Mouse (Mus musculus): Measurements from ENCODE around the gene Ifnk.

The Ifnk gene

DNA sequence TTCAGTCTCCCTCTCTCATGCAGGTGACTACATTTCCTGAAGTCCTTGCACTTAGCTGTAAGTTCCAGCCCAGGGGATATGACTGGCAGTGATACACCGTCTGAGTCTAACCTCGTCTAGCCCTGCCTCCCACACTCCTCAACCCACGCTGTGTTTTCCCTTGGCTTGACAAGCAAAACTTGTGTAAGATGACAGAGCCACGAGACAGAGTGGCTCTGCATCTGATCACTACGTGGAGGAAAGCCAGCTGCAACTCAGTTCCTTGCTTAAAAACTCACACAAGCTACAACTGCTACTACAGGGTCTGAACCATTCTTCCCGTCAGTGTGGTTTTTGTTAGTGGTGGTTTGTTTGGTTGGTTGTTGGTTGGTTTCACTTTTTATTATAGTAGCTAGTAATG is 11.5 kb upstream of the Ifnk start:
- DNase-seq (ENCODE audit: low spot score) = no peak

DNA sequence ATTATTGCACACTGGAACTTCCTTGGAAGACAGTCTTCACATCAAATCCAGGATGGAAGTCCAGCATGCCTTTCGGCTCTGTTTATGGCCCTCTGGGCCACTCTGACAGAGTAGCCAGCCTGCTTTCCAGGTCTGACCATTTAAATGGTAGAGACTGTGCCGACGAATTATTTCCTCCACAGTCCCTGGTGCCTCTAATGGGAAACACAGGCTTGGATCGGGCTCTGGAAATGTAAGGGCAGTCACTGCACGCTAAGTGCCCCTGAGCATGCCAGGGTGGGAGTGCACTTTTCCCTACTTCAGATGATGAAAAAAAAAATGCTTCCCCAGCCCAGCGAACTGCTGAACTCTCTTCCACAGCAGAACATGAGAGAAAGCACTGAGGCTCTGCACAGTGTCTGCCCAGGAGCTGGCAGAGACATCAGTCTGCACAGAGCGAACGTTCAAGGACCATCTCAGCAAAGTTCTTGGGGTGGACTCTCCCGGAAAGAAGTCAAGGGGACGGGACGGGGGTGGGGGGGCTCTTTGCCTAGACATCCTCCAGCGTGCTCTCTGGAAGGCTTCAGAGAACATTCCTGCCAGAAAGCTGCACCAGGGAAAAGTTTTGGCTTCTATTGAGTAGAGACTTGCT is 8.3 kb upstream of the Ifnk start:
- no peak for DNase-seq (ENCODE audit: low spot score)

DNA sequence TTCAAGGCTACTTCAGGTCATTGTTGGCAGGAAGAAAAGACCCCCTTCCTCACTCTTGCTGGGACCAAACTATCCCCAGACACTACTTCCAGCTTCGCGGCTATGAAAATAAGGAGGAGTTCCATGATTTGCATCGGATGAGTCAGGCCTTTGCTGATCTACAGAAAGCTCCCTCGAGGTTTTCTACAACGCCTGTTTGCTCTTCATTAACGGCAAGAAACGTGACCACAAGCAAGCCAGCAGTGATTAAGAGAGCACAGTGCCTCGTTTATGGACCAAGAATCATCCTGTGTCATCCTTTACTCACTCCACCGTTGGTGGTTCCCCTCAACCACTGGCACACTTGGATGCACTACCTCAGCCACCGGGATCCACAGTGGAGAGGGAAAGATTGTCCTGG is 6.1 kb upstream of the Ifnk start:
- DNase-seq (ENCODE audit: low spot score) = no peak

DNA sequence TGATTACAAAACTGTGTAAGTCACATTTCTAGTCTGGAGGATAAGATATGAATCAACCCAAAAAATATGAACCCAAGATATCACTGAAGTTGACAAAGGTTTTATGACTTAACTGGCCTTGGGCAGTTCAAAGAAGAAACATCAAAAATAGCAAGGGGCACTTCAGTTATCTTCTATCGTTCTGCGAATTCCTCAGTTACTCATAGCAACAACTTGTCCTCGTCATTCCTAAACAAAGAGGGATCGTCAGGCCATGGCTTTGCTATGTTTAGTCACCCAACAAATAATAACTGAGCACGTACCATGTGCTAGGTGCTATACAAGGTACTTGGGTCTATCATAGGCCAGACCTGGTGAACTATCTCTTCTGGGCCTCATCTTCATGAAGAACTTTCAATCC is 5.3 kb upstream of the Ifnk start:
- no peak for DNase-seq (ENCODE audit: low spot score)

DNA sequence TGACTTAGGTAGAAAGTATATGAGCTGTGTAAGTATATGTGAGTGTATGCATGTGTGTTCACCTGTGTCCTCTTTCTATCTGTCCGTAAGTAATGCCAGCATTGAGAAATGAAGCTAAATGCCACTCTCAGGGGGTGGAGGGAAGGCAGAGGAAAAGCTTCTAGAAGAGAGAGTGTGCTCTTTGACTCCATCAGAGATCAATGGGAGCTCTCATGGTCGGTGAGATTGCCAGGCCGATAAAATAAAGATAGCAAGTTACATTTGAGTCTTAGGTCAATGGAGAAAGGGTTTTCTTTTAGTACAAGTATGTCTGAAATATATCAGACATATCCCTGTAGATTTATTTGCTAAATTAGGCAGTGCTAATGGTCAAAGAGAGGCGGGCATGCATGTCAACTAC is 3.5 kb upstream of the Ifnk start:
- DNase-seq (ENCODE audit: low spot score) = no peak

DNA sequence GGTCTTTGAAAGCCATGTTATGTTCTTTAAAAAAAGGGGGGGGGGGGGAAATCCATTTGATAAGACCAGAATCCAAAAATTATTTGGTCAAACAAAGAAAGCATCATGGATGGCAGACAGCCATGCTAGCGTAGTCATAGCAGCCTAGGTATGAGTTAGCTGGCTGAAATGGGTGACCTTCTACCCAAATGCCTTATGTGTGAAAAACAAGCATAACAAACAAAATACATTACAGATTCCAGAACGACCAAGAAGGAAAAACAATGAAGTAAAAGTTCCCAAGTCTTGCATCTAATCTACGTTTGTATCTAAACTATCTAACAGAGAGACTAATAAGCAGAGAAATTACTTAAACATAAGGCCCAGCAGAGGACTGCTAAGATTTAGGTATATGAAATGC is 1.1 kb upstream of the Ifnk start:
- no peak for DNase-seq (ENCODE audit: low spot score)

DNA sequence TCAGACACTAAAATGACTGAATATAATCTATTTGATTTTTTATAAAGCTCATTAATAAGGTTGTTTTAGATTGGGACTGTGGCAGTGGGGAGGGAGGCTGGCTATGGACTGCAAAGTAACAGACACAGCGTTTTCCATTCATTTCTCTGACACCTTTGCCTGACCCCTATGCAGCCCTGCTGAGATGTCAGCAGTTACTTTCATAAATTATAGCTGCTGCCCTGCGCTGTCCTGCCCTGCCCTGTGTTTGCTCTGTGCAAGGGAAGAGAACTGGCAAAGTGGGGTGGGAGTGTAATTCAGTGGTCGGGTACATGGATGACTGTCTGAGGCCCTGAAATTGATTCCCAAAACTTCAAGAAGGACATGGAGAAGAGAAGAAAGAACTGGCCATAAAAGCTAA is 2.2 kb downstream of the Ifnk start:
- DNase-seq (ENCODE audit: low spot score) = no peak

DNA sequence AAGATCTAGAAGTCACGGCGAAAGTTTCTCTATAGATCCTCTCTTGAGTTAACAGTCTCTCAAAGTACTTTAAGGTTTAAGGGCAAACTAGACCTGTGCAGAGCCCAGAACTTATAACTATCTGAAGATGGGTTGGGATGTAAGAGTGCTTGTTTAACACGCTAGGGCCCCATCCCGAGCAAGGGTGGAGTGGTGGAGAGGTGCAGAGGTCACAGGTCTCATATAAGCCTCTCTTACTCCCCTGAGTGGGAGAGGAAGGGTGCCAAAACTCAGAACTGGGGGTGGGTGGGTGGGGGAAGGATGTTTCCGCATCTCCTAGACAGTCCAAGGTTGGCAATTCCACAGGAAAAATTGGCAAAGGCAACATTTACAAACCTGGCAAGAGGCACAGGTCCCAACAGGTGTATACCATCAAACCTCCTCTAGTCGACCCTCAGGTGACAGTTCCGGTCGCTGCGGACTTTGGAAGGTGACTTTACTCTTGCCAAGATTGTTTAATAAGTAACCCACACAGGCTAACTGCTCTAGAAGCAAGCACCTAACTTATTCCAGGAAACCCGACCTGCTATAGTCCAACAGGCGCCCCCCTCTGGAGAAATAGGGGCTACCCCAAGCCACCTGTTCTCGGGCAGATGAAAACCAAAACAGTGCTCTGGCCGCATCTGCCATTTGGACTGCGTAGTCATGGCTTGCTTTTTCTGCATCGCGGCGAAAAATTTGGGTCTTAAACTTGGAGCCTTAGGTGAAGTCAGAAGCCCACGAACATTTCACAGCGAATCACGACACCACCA is 3.5 kb downstream of the Ifnk start:
- DNase-seq (ENCODE audit: low spot score) = peak; percentile 88

DNA sequence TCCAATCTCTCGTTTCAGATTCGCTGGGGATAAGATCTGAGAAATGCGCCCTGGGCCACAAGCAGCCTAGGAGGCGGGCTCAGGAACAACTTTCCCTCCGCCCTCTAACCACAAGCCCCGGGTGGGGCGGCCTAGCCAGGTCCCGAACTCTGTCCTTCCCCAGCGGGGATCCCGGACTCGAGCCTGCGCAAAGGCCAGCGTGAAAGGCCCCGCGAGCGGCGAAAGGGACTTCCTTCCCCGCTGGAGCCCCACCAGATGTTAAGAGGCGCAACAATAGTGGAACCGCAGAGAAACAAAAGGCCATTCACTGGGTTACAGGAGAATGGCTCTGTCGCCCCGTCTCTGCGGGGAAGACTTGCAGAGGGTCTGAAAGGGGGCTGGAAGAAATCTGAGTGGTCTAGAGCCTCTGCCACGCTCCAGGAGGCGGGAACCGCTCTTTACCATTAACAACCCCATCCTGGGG is 4.3 kb downstream of the Ifnk start:
- peak; percentile 87 for DNase-seq (ENCODE audit: low spot score)

DNA sequence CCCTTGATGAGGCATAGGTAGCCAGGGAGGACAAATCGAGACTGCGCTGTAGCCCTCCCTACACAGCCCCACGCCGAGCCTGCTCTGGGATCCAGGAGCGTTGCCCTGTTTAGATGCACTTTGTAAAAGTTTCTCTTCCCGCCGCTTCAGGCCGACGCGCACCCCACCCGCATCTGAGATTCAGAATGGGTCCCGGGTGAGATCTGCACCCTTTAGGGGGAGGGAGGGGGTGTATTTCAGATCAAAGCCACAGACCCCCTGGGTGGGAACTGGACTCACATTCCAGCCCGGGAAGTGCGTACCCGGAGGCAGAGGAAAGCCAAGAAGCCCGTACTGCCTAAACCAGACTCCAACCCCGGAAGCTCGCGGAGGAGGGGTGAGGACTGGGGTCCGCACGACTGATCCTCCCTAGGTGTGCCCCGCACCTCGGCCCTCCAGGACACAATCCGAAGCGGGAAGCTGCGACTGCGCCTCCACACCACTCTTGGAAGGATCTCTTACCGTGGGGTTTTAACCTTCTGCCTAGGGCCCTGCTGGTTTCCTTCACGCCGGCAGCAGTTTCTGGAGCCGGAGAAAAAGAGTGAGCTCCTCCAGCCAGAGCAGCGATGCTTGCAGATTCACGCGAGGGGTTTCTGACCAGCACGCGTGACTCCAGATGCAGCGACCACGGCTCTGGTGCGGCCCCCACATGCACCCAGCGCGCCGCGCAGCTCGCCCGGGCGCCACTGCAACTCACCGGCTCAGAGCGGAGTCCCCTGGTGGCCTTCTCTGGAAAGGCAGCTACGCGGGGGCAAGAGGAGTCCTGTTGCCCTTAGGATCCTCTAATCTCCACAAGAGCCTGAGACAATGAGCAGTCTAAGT is 5.1 kb downstream of the Ifnk start, which contains the start of gene Mob3b:
Gene Mob3b, minus strand, starts transcription at position 734 of the 861 bp plus-strand sequence.
- DNase-seq (ENCODE audit: low spot score) = peak; percentile 86

DNA sequence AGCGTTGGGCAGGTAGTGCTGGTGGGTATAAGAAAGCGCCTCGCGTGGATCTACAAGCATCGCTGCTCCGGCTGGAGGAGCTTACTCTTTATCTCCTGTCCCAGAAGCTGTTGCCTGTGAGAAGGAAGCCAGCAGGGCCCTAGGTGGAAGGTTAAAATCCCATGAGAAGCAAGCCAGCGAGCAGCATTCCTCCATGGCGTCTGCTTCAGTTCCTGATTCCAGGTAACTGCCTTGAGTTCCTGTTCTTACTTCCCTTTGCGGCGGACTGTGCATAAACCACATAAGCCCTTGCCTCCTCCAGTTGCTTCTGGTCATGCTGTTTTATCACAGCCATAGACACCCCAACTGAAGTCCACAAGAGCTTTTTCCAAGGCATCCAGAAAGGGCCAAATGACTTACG is 6.0 kb downstream of the Ifnk start:
- DNase-seq (ENCODE audit: low spot score) = no peak

DNA sequence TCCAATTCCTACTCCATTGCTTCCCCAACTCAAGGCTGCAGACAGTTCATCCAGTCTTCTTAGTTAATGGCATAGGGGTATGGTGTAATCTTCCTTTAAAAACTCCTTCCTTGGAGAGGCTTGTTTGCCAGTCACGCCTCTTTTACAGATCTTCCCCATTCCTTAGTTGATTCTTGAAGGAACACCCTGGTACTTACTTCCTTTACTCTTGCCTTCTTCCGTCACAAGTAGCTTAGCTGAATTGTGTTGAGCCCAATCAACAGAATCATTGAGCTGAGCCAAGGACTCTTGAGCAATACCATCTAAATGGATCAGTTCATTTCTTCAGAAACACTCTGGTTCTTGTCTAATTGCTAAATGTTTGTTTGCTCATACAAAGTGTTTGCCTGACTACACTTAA is 13.4 kb downstream of the Ifnk start:
- DNase-seq (ENCODE audit: low spot score) = no peak

DNA sequence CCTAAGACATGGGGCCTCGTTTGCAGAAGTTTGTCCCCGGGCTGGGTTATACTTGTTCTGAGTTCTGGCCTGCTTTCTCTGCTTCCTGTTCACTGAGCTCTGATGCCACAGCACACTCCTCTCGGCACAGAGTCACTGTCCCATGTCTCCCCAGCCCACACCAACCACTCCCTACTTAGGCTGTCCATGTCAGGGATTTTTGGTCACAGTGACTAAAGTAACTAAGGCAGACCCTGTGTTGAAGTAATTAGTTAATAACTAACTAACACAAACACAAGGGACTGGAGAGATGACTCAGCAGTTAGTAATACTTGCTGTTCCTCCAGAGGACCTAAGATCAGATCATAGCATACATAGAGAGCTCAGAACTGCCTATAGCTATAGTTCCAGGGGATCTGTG is 14.1 kb downstream of the Ifnk start:
- DNase-seq (ENCODE audit: low spot score) = peak; percentile 62

DNA sequence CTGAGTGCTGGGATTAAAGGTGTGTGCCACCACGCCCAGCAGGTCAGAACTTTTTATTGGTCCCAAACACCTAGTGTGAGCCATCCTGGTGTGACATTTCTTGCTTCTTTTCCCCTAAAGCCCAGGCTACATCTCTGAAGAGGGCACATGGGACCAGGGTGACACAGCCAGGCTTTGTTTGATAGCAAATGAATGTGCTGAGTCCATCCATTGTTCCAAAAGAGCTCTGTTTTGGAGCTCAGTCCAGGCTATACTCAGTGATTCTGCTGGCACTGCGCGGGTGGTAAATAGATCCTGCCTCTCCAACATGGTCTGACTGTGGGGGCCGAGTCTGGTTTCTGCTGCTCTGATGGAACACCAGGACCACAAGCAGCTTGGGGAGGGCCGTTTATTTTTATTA is 16.0 kb downstream of the Ifnk start:
- no peak for DNase-seq (ENCODE audit: low spot score)

DNA sequence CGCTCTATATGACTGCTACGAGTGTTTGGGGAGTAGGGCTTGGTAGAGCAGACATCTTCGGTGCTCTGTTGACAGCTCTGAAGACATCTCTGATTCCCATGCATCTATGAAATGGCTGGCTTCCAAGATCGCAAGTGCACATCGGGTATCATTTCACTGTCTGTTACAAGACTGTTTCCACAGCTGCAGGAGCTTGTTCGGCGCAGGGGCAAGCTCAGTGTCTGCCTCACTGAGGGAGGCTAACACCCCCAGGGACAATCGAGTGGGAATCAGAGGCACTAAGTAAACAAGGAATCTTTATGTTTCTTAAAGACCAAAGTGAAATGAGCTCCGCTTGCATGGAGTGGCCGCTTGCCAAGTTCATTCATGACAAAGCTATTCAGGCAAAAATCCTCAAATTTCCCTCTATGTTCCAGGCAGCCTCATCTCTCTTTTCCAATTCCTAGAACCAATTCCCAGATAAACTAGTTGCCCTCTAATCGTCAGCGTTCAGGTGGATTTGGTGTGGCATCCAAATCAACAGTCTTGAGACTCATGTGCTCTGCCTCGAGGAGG is 17.8 kb downstream of the Ifnk start:
- DNase-seq (ENCODE audit: low spot score) = no peak

DNA sequence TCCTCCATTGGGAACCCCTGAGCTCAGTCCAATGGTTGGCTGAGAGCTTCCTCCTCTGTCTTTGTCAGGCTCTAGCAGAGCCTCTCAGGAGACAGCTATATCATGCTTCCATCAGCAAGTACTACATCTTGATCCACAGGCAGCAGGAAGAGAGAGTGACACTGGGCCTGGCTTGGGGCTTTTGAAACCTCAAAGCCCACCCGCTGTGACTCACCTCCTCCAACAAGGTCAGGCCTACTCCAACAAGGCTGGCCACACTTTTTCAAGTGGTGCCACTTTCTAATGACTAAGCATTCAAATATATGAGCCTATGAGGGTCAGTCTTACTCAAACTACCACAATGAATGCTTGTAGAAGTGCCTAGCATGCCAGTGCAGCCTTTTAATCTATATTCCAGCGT is 20.6 kb downstream of the Ifnk start:
- DNase-seq (ENCODE audit: low spot score) = no peak

DNA sequence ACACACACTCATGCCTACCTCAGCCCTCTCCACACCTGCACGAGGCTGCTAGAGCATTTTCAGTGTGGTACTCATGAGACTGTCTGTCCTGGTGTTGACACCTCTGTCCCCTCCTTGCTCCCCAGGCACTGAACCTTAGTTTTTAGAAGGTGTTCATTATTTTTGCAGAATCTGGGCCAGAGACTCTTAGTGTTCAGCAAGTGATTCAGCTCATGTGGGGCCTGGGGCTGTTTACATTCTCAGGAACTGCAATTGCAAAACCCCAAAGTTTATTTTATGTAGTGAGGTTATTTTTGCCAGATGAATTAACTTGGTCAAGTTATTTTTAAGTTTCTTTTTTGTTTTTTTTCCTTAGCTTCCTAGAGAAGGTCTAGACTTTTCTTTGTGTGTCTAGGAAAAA is 21.7 kb downstream of the Ifnk start:
- DNase-seq (ENCODE audit: low spot score) = no peak

DNA sequence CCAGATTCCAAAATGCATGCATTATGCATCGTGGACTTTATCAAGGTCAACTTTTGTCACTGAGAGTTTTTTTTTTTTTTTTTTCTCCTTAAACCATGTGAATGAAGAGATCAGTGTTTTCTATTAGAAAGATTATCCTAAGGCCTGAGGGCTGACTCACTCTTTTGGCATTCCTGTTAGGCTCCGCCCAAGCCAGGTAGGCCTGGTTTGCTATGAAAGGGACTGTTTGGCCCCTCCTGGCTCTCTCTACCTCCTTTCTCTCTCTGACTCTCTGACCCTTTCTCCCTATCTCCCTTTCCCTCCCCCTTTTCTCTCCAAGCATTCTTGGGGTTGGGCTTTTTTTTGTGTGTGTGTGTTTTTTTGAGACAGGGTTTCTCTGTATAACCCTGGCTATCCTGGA is 23.7 kb downstream of the Ifnk start:
- DNase-seq (ENCODE audit: low spot score) = no peak

DNA sequence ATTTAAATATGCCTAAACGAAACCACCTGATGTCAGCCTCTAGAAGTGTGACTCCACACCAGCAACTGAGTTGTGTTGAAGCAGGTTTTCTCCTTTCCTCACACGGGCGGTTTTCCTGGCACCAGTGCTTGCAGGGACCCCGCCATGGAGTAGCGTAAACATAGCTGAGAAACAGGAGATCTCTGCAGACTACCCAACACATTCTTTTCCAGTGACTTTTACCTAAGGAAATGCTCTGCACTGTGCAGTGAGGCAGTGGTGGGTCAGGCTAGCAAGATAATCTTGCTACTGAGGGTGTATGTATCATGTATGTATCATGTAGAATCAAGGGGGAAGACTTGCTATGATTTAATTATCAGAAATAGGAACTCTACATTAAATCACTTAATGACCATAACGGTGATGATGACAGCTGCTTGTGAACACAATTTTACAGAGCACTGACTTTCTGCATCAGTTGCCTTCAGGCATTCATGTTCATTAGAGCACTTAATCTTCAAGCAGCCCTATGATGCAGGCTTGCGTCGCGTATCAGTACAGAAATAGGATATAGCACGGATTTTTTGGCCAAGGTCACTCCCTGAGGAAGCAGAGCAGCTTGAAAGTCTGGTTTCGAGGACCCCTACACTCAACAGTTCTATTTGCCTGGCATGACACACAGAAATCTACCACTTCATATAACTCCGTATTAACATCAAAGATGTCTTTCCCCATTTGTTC is 26.2 kb downstream of the Ifnk start:
- DNase-seq (ENCODE audit: low spot score) = no peak

DNA sequence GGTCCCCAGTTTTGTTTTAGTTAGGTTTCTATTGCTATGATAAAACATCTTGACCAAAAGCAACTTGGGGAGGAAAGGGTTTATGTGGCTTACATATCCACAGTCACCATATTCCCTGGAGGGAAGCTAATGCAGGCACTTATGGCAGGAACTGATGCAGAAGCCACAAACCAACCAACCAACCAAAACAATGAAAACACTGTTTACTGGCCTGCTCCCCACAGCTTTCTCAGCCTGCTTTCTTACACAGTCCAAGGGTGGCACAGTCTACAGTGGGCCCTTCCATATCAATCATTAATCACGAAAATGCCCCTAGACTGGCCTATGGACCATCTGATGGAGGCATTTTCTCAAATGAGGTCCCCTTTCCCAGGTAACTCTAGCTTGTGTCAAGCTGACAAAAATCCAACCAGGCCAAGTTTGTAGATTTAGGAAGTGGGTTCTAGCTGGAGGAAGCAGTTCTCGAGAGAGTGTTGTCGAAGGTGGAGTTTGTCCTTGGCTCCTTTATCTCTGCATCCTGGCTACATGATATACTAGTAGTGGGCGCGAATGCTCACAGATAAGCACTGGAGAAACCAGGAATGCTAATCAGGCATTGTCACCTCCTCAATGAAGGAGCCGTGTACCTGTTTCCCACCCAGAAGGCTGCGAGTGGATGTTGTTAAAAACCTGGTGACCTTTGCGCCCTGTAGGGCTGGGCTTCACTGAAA is 35.9 kb downstream of the Ifnk start:
- DNase-seq (ENCODE audit: low spot score) = no peak

DNA sequence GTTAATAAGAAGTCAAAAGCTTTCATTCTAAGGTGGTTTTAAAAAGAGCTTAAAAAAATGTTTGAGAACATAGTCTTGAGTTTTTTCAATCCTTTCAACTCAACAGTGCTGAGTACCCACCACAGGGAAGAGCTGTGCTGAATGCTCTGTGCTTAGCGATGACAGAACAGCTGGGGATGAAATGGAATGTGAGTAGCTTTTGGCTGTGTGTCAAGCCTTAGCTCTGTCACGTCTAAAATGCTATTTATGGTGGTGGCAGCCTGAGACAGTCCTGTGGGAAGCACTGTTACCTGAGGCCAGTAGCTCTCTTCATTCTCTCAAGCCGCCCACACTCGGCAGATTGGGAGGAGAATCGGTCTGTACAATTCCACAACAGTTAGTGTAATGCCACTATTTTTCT is 37.9 kb downstream of the Ifnk start:
- no peak for DNase-seq (ENCODE audit: low spot score)
